Mouse (Mus musculus): ENCODE results near the gene Zfp451.

Gene Zfp451

GRCm38 (mm10) chr1:33717636-33718035 lies 96.8 kb downstream of the Zfp451 start:
- no peak for DNase-seq (ENCODE audit: low read depth, low spot score)

GRCm38 (mm10) chr1:33714796-33715195 lies 99.6 kb downstream of the Zfp451 start:
- DNase-seq (ENCODE audit: low read depth, low spot score), result peak; percentile 43

DNA sequence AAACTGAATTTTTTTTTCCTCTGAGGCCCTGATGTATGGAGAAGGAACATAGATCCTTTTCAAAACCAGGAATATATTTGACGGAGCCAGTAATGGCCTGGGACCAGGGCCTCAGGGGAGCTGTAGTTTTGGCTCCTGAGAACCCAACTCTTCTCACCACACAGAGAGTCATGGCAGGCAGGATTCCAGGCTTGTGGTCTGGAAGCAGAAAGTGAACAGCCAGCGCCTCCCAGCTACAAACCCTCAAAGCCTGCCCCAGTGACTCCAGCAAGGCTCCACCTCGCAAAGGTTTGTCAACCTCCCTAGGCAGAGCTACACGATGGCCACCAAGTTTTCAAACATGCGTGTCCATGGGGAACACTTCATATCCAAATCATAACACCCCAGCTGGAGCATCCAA lies 102.4 kb downstream of the Zfp451 start:
- no peak for DNase-seq (ENCODE audit: low read depth, low spot score)
